ENCODE assay signal across 8 mouse cellular contexts in genomic region chr11:83302526-83303251, GRCm38 (mm10). TPM values are rescaled to one million over a fixed set of nuclear protein-coding genes. Genes with fewer than 3 reads are reported as not detected.
A peak's percentile ranks its signal among the peaks of the same experiment; 100 is the strongest.
DNase-seq lines count a peak whose midpoint lies in the region; ATAC-seq and TF ChIP-seq lines count a peak whose summit lies in the region.

TSS of gene Pex12 (minus strand) at chr11:83302586.

- H3K4me1 ChIP-seq in hindbrain, postnatal 0 days (ENCODE audit: insufficient read depth, low read length) = peaks cover 20% of the 10 kb centered on the region

- under 1% methylated on average over 51 of the region's 51 CpGs for WGBS in hindbrain, postnatal 0 days

- DNase-seq in ZHBTc4 (ENCODE audit: low read depth, low spot score) = peak; percentile 98
- peak; percentile 94 for DNase-seq in gastrocnemius, adult 2 months
- peak; percentile 99 for DNase-seq in hindbrain, postnatal 0 days (ENCODE audit: low spot score)
- DNase-seq in left cerebral cortex, adult 2 months (ENCODE audit: extremely low spot score in 1 of 2, low spot score in 2 of 2) = peak; percentile 94 to 95
- peak; percentile 96 to 97 for DNase-seq in right cerebral cortex, adult 2 months (ENCODE audit: low spot score in 2 of 2)
- DNase-seq in urinary bladder, postnatal 14 days (ENCODE audit: low spot score) = peak; percentile 94

- no peaks in the 10 kb centered on the region for H3K36me3 ChIP-seq in hindbrain, postnatal 0 days (ENCODE audit: insufficient read depth, low read length)

- H3K9ac ChIP-seq in hindbrain, postnatal 0 days (replicated peaks; ENCODE audit: low read length) = peak within 1 kb of the TSS; percentile 92

- ATAC-seq in common myeloid progenitor, adult 5-6 weeks (replicated peaks; ENCODE audit: low read depth, poor library complexity, severe bottlenecking) = peak; percentile 78
- peak; percentile 85 for ATAC-seq in hindbrain, postnatal 0 days
- ATAC-seq in megakaryocyte, adult 5-6 weeks (ENCODE audit: poor library complexity, severe bottlenecking) = peak; percentile 73

- H3K4me2 ChIP-seq in hindbrain, postnatal 0 days (ENCODE audit: low read depth, low read length) = peak within 1 kb of the TSS; percentile 77

- intact Hi-C loops in gastrocnemius, adult 2 months (cut with DNase I) = no loop called here
- intact Hi-C loops in left cerebral cortex, adult 2 months (cut with DNase I) = loop anchor here (1.0 kb wide), 1 partner anchor 31 kb away; no protein-coding TSS in a partner anchor

- no peaks in the 10 kb centered on the region for H3K9me3 ChIP-seq in hindbrain, postnatal 0 days (ENCODE audit: low read length)

- H3K27me3 ChIP-seq in hindbrain, postnatal 0 days (ENCODE audit: insufficient read depth, low read length) = no peaks in the 10 kb centered on the region

- H3K4me3 ChIP-seq in gastrocnemius, adult 2 months = peak within 1 kb of the TSS; percentile 99
- peak within 1 kb of the TSS; percentile 98 for H3K4me3 ChIP-seq in hindbrain, postnatal 0 days (ENCODE audit: low read length)
- peak within 1 kb of the TSS; percentile 88 for H3K4me3 ChIP-seq in left cerebral cortex, adult 2 months

- H3K27ac ChIP-seq in gastrocnemius, adult 2 months = peak within 1 kb of the TSS; percentile 94
- H3K27ac ChIP-seq in hindbrain, postnatal 0 days = peak within 1 kb of the TSS; percentile 98
- H3K27ac ChIP-seq in left cerebral cortex, adult 2 months = peak within 1 kb of the TSS; percentile 98

- no peak for TF ChIP-seq CTCF in gastrocnemius, adult 2 months (IDR thresholded peaks at IDR 0.05)
- no peak for TF ChIP-seq CTCF in hindbrain, postnatal 0 days (IDR thresholded peaks at IDR 0.05; ENCODE audit: low read depth)
- no peak for TF ChIP-seq CTCF in left cerebral cortex, adult 2 months (IDR thresholded peaks at IDR 0.05)

RNA-seq across cellular contexts. Expression of gene Pex12, which starts in this region (rescaled TPM):
- 8.2 and 11.5 TPM in 2 replicates for total RNA-seq in common myeloid progenitor, adult 5-6 weeks (2017)
- total RNA-seq in gastrocnemius, adult 2 months (2021) = 10 to 100 TPM; 10.7 to 15.1 TPM
- total RNA-seq in hindbrain, postnatal 0 days (2014; rRNA removed) = 10.5 and 15.5 TPM in 2 replicates
- polyA plus RNA-seq in hindbrain, postnatal 0 days (2015; fragmentation: Nextera tagmentation; extraction: Ambion mirVana) = 11.5 and 12.8 TPM in 2 replicates
- total RNA-seq in left cerebral cortex, adult 2 months (2021) = 10 to 100 TPM in 1 of 2 experiments, 1 to 10 TPM in 1; 9.4 to 13.9 TPM
- total RNA-seq in megakaryocyte, adult 5-6 weeks (2015) = 6.2 and 7.1 TPM in 2 replicates
- total RNA-seq in megakaryocyte, adult 5-6 weeks (2017) = 4.3 and 8.0 TPM in 2 replicates

Comparison
In these comparisons a context has a peak if more than half of its experiments do, and no peak if none do; other contexts are left out.
1. Peak in every context shown above with its lines: DNase-seq, ATAC-seq, H3K4me3 ChIP-seq and H3K27ac ChIP-seq.